Comparison of ENCODE assay signal across 23 mouse cellular contexts in genomic region chr11:3849469-3850314, GRCm38 (mm10). TPM values are rescaled to one million over a fixed set of nuclear protein-coding genes. Genes with fewer than 3 reads are reported as not detected.
A peak's percentile ranks its signal among the peaks of the same experiment; 100 is the strongest.
DNase-seq lines count a peak whose midpoint lies in the region; ATAC-seq and TF ChIP-seq lines count a peak whose summit lies in the region.
"Had no signal": no experiment of that assay in that cellular context is flagged by ENCODE, and none has a peak within 500 bp of the region (broad histone marks: within the 10 kb centered on the region; RNA-seq: fewer than 3 reads in every experiment).

No protein-coding gene starts in this region.

- no peaks in the 10 kb centered on the region for H3K36me3 ChIP-seq in heart, embryonic 11.5 days (ENCODE audit: control insufficient read depth, insufficient read depth, low read length)
- H3K36me3 ChIP-seq: embryonic facial prominence, embryonic 10.5 days; hindbrain, embryonic 13.5 days; limb, embryonic 12.5 days; liver, embryonic 15.5 days; midbrain, embryonic 12.5 days had no signal

- intact Hi-C loops in left cerebral cortex, adult 2 months (cut with DNase I) = no loop called here
- intact Hi-C loops in left cerebral cortex, postnatal 14 days (cut with DNase I) = no loop called here

- H3K27ac ChIP-seq in left cerebral cortex, adult 2 months = peak overlapping the region; percentile 73
- H3K27ac ChIP-seq in heart, embryonic 11.5 days (ENCODE audit: low read depth, low read length) = no peak overlapping the region
- H3K27ac ChIP-seq: embryonic facial prominence, embryonic 10.5 days; hindbrain, embryonic 13.5 days; limb, embryonic 12.5 days; liver, embryonic 15.5 days; midbrain, embryonic 12.5 days had no signal

- H3K27me3 ChIP-seq in heart, embryonic 11.5 days (ENCODE audit: control insufficient read depth, insufficient read depth, low read length) = no peaks in the 10 kb centered on the region
- H3K27me3 ChIP-seq: hindbrain, embryonic 13.5 days; limb, embryonic 12.5 days; liver, embryonic 15.5 days; midbrain, embryonic 12.5 days had no signal

- peak; percentile 4 for DNase-seq in embryo, embryonic 10.5 days (ENCODE audit: low spot score)
- DNase-seq in embryo, embryonic 11 days = no peak
- no peak for DNase-seq in left cerebral cortex, adult 2 months (ENCODE audit: extremely low spot score in 1 of 2, low spot score in 2 of 2)
- DNase-seq in left cerebral cortex, postnatal 14 days (ENCODE audit: low spot score in 2 of 2) = no peak
- DNase-seq in R1 (ENCODE audit: low read depth, low spot score) = peak; percentile 61
- DNase-seq in ovary, postnatal 14 days (ENCODE audit: low spot score) = no peak
- DNase-seq: adrenal gland, postnatal 14 days; gastrocnemius, postnatal 14 days; kidney, adult 11 months; lung, postnatal 14 days; right cerebral cortex, postnatal 14 days; thymus, adult 2 months had no signal

- no peak overlapping the region for H3K4me3 ChIP-seq in left cerebral cortex, adult 2 months
- no peak overlapping the region for H3K4me3 ChIP-seq in heart, embryonic 11.5 days (ENCODE audit: low read depth, low read length)
- H3K4me3 ChIP-seq: embryonic facial prominence, embryonic 10.5 days; erythroblast, embryonic 14.5 days; hindbrain, embryonic 13.5 days; limb, embryonic 12.5 days; liver, embryonic 15.5 days; midbrain, embryonic 12.5 days; myocyte had no signal

- 81% methylated on average over 15 of the region's 15 CpGs for WGBS in heart, embryonic 11.5 days (ENCODE audit: insufficient replicate concordance)

- TF ChIP-seq CTCF in left cerebral cortex, adult 2 months (IDR thresholded peaks at IDR 0.05) = no peak

- H3K9ac ChIP-seq in heart, embryonic 11.5 days (ENCODE audit: low read depth, low read length) = no peak overlapping the region
- H3K9ac ChIP-seq: hindbrain, embryonic 13.5 days; limb, embryonic 12.5 days; liver, embryonic 15.5 days; midbrain, embryonic 12.5 days had no signal

- 0 out of 2 replicates have a peak, but pooled peaks cover 3% of the 10 kb centered on the region for H3K4me1 ChIP-seq in heart, embryonic 11.5 days (ENCODE audit: control insufficient read depth, insufficient read depth, low read length)
- H3K4me1 ChIP-seq: embryonic facial prominence, embryonic 10.5 days; limb, embryonic 12.5 days; liver, embryonic 15.5 days; midbrain, embryonic 12.5 days had no signal

- 0 out of 2 replicates have a peak, but pooled peaks have one; percentile 11 for ATAC-seq in megakaryocyte progenitor cell, adult 5-6 weeks (replicated peaks; ENCODE audit: poor library complexity)
- ATAC-seq in heart, embryonic 11.5 days (replicated peaks; ENCODE audit: insufficient number of reproducible peaks, low FRiP score, low TSS enrichment) = no peak
- ATAC-seq: forebrain, embryonic 16.5 days had no signal

- H3K9me3 ChIP-seq in heart, embryonic 11.5 days (replicated peaks; ENCODE audit: control insufficient read depth, low read length) = no peaks in the 10 kb centered on the region
- H3K9me3 ChIP-seq: embryonic facial prominence, embryonic 10.5 days; hindbrain, embryonic 13.5 days; liver, embryonic 15.5 days had no signal

- H3K4me2 ChIP-seq in heart, embryonic 11.5 days = no peak overlapping the region
- H3K4me2 ChIP-seq: hindbrain, embryonic 13.5 days; limb, embryonic 12.5 days; liver, embryonic 15.5 days; midbrain, embryonic 12.5 days had no signal

RNA-seq across cellular contexts. Expression of gene Osbp2, which starts 14.0 kb away (rescaled TPM):
- total RNA-seq in left cerebral cortex, adult 2 months (2021) = 100 to 1,000 TPM; 141 to 149 TPM
- total RNA-seq in left cerebral cortex, postnatal 14 days (2021) = 100 to 1,000 TPM; 153 to 161 TPM
- total RNA-seq in megakaryocyte progenitor cell, adult 5-6 weeks (2015) = not detected in 2 replicates
- not detected in 2 replicates for total RNA-seq in megakaryocyte progenitor cell, adult 5-6 weeks (2017)
- 0.13 and 0.23 TPM in 2 replicates for polyA plus RNA-seq in heart, embryonic 11.5 days (2014; fragmentation: Nextera tagmentation; extraction: Ambion mirVana)
- polyA plus RNA-seq: erythroblast, embryonic 14.5 days had no signal

RNA-seq across cellular contexts. Expression of gene 4921536K21Rik, which starts 45.2 kb away (rescaled TPM):
- under 1 TPM; 0.54 to 0.61 TPM for total RNA-seq in left cerebral cortex, adult 2 months (2021)
- total RNA-seq in left cerebral cortex, postnatal 14 days (2021) = under 1 TPM; 0.40 to 0.49 TPM
- not detected in 2 replicates for total RNA-seq in megakaryocyte progenitor cell, adult 5-6 weeks (2015)
- not detected in 2 replicates for total RNA-seq in megakaryocyte progenitor cell, adult 5-6 weeks (2017)
- not detected in 2 replicates for polyA plus RNA-seq in heart, embryonic 11.5 days (2014; fragmentation: Nextera tagmentation; extraction: Ambion mirVana)
- polyA plus RNA-seq: heart, embryonic 14.5 days; liver, embryonic 15.5 days had no signal

RNA-seq across cellular contexts. Expression of gene Dusp18, which starts 45.3 kb away (rescaled TPM):
- total RNA-seq in left cerebral cortex, adult 2 months (2021) = 10 to 100 TPM; 23.1 to 24.9 TPM
- total RNA-seq in left cerebral cortex, postnatal 14 days (2021) = 10 to 100 TPM; 24.0 to 29.6 TPM
- total RNA-seq in megakaryocyte progenitor cell, adult 5-6 weeks (2015) = 0.78 and 1.2 TPM in 2 replicates
- total RNA-seq in megakaryocyte progenitor cell, adult 5-6 weeks (2017) = 0.17 and 0.51 TPM in 2 replicates
- polyA plus RNA-seq in heart, embryonic 11.5 days (2014; fragmentation: Nextera tagmentation; extraction: Ambion mirVana) = 11.9 and 12.2 TPM in 2 replicates
- polyA plus RNA-seq: erythroblast, embryonic 14.5 days had no signal

Comparison
In these comparisons a context has a peak if more than half of its experiments do, and no peak if none do; other contexts are left out.
1. DNase-seq: peak in embryo, embryonic 10.5 days (single experiment) and R1 (single experiment); none in embryo, embryonic 11 days (single experiment), left cerebral cortex, adult 2 months (0 of 2), left cerebral cortex, postnatal 14 days (0 of 2) and ovary, postnatal 14 days (single experiment).
2. RNA of gene Osbp2, which starts 14.0 kb away (total RNA-seq): 153 to 161 TPM in left cerebral cortex, postnatal 14 days and 141 to 149 TPM in left cerebral cortex, adult 2 months; not detected in megakaryocyte progenitor cell, adult 5-6 weeks; every median in the first group is over 100 times any median in the second.
3. RNA of gene Dusp18, which starts 45.3 kb away (total RNA-seq): 24.0 to 29.6 TPM in left cerebral cortex, postnatal 14 days and 23.1 to 24.9 TPM in left cerebral cortex, adult 2 months; 0.17 to 1.2 TPM in megakaryocyte progenitor cell, adult 5-6 weeks; every median in the first group is over 10 times any median in the second.